Mouse (Mus musculus): ENCODE results near the gene Fam107b. TPM values are rescaled to one million over a fixed set of nuclear protein-coding genes. Genes with fewer than 3 reads are reported as not detected.
A peak's percentile ranks its signal among the peaks of the same experiment; 100 is the strongest.

Fam107b gene
- polyA plus RNA-seq, 1 experiment from 2014 or later = 34.4 TPM

GRCm38 (mm10) chr2:3745041-3745440 is 174.8 kb downstream of the Fam107b start:
- Histone ChIP-seq H3K27ac (ENCODE audit: low read length) (peak overlapping the region; percentile 85), H3K4me2 (ENCODE audit: low read depth, low read length) (peak overlapping the region; percentile 8), H3K36me3 (ENCODE audit: control insufficient read depth, insufficient read depth) (no peaks in the 10 kb centered on the region), H3K9ac (ENCODE audit: low read length) (no peak overlapping the region), H3K4me3 (ENCODE audit: low read length) (no peak overlapping the region), H3K9me3 (replicated peaks; ENCODE audit: control insufficient read depth, low read length) (no peaks in the 10 kb centered on the region), H3K4me1 (ENCODE audit: control insufficient read depth, insufficient read depth, low read length) (peaks cover 44% of the 10 kb centered on the region), H3K27me3 (ENCODE audit: control insufficient read depth, insufficient read depth, low read length) (no peaks in the 10 kb centered on the region)
- WGBS = 24% methylated on average over 3 of the region's 3 CpGs
- peak; percentile 54 for ATAC-seq (replicated peaks; ENCODE audit: extremely low read depth, insufficient read depth, low FRiP score)

- no peaks in the 10 kb centered on the region for H3K36me3 ChIP-seq (ENCODE audit: control insufficient read depth, insufficient read depth)
- H3K27me3 ChIP-seq (ENCODE audit: control insufficient read depth, insufficient read depth, low read length) = no peaks in the 10 kb centered on the region
- no peak overlapping the region for H3K4me3 ChIP-seq (ENCODE audit: low read length)
- peak overlapping the region; percentile 85 for H3K27ac ChIP-seq (ENCODE audit: low read length)
- H3K9ac ChIP-seq (ENCODE audit: low read length) = no peak overlapping the region
- H3K9me3 ChIP-seq (replicated peaks; ENCODE audit: control insufficient read depth, low read length) = no peaks in the 10 kb centered on the region
- 0 out of 2 replicates have a peak overlapping the region, but pooled peaks have one; percentile 6 for H3K4me2 ChIP-seq (ENCODE audit: low read depth, low read length)
- H3K4me1 ChIP-seq (ENCODE audit: control insufficient read depth, insufficient read depth, low read length) = peaks cover 41% of the 10 kb centered on the region
- 46% methylated on average over 13 of the region's 13 CpGs for WGBS
- ATAC-seq (replicated peaks; ENCODE audit: extremely low read depth, insufficient read depth, low FRiP score) = peak; percentile 57; the same call in 1 of the 2 replicates
Measured at GRCm38 (mm10) chr2:3745910-3746606, 175.8 kb downstream of the Fam107b start.

GRCm38 (mm10) chr2:3748714-3749503 is 178.6 kb downstream of the Fam107b start:
- Histone ChIP-seq H3K4me2 (ENCODE audit: low read depth, low read length) (no peak overlapping the region), H3K4me1 (ENCODE audit: control insufficient read depth, insufficient read depth, low read length) (peaks cover 44% of the 10 kb centered on the region), H3K27ac (ENCODE audit: low read length) (peak overlapping the region; percentile 38; the same call in 1 of the 2 replicates), H3K9me3 (replicated peaks; ENCODE audit: control insufficient read depth, low read length) (no peaks in the 10 kb centered on the region), H3K36me3 (ENCODE audit: control insufficient read depth, insufficient read depth) (no peaks in the 10 kb centered on the region), H3K9ac (ENCODE audit: low read length) (no peak overlapping the region; the same call in 1 of the 2 replicates), H3K27me3 (ENCODE audit: control insufficient read depth, insufficient read depth, low read length) (no peaks in the 10 kb centered on the region), H3K4me3 (ENCODE audit: low read length) (no peak overlapping the region)
- WGBS = 59% methylated on average over 12 of the region's 12 CpGs
- ATAC-seq (replicated peaks; ENCODE audit: extremely low read depth, insufficient read depth, low FRiP score) = no peak

GRCm38 (mm10) chr2:3749504-3750024 is 179.3 kb downstream of the Fam107b start:
- Histone ChIP-seq H3K27ac (ENCODE audit: low read length) (peak overlapping the region; percentile 37; the same call in 1 of the 2 replicates), H3K27me3 (ENCODE audit: control insufficient read depth, insufficient read depth, low read length) (no peaks in the 10 kb centered on the region), H3K36me3 (ENCODE audit: control insufficient read depth, insufficient read depth) (no peaks in the 10 kb centered on the region), H3K9me3 (replicated peaks; ENCODE audit: control insufficient read depth, low read length) (no peaks in the 10 kb centered on the region), H3K4me2 (ENCODE audit: low read depth, low read length) (no peak overlapping the region), H3K9ac (ENCODE audit: low read length) (no peak overlapping the region; the same call in 1 of the 2 replicates), H3K4me3 (ENCODE audit: low read length) (no peak overlapping the region), H3K4me1 (ENCODE audit: control insufficient read depth, insufficient read depth, low read length) (peaks cover 40% of the 10 kb centered on the region)
- 66% methylated on average over 6 of the region's 6 CpGs for WGBS
- no peak for ATAC-seq (replicated peaks; ENCODE audit: extremely low read depth, insufficient read depth, low FRiP score)

GRCm38 (mm10) chr2:3750126-3750525 is 179.8 kb downstream of the Fam107b start:
- Histone ChIP-seq H3K9me3 (replicated peaks; ENCODE audit: control insufficient read depth, low read length) (no peaks in the 10 kb centered on the region), H3K4me3 (ENCODE audit: low read length) (no peak overlapping the region), H3K9ac (ENCODE audit: low read length) (no peak overlapping the region), H3K4me1 (ENCODE audit: control insufficient read depth, insufficient read depth, low read length) (peaks cover 35% of the 10 kb centered on the region), H3K4me2 (ENCODE audit: low read depth, low read length) (no peak overlapping the region), H3K27ac (ENCODE audit: low read length) (no peak overlapping the region), H3K27me3 (ENCODE audit: control insufficient read depth, insufficient read depth, low read length) (no peaks in the 10 kb centered on the region), H3K36me3 (ENCODE audit: control insufficient read depth, insufficient read depth) (no peaks in the 10 kb centered on the region)
- WGBS = 78% methylated on average over 9 of the region's 9 CpGs
- no peak for ATAC-seq (replicated peaks; ENCODE audit: extremely low read depth, insufficient read depth, low FRiP score)

GRCm38 (mm10) chr2:3752365-3752764 is 182.1 kb downstream of the Fam107b start:
- H3K4me1 ChIP-seq (ENCODE audit: control insufficient read depth, insufficient read depth, low read length) = peaks cover 21% of the 10 kb centered on the region
- WGBS = 59% methylated on average over 7 of the region's 7 CpGs
- no peaks in the 10 kb centered on the region for H3K27me3 ChIP-seq (ENCODE audit: control insufficient read depth, insufficient read depth, low read length)
- no peak overlapping the region for H3K9ac ChIP-seq (ENCODE audit: low read length)
- H3K9me3 ChIP-seq (replicated peaks; ENCODE audit: control insufficient read depth, low read length) = no peaks in the 10 kb centered on the region
- no peak overlapping the region for H3K4me2 ChIP-seq (ENCODE audit: low read depth, low read length)
- ATAC-seq (replicated peaks; ENCODE audit: extremely low read depth, insufficient read depth, low FRiP score) = no peak
- no peak overlapping the region for H3K27ac ChIP-seq (ENCODE audit: low read length)
- H3K36me3 ChIP-seq (ENCODE audit: control insufficient read depth, insufficient read depth) = no peaks in the 10 kb centered on the region
- no peak overlapping the region for H3K4me3 ChIP-seq (ENCODE audit: low read length)

- WGBS = 83% methylated on average over 5 of the region's 5 CpGs
- Histone ChIP-seq H3K4me1 (ENCODE audit: control insufficient read depth, insufficient read depth, low read length) (peaks cover 21% of the 10 kb centered on the region), H3K27me3 (ENCODE audit: control insufficient read depth, insufficient read depth, low read length) (no peaks in the 10 kb centered on the region), H3K36me3 (ENCODE audit: control insufficient read depth, insufficient read depth) (no peaks in the 10 kb centered on the region), H3K9ac (ENCODE audit: low read length) (no peak overlapping the region), H3K9me3 (replicated peaks; ENCODE audit: control insufficient read depth, low read length) (no peaks in the 10 kb centered on the region), H3K4me3 (ENCODE audit: low read length) (no peak overlapping the region), H3K4me2 (ENCODE audit: low read depth, low read length) (no peak overlapping the region), H3K27ac (ENCODE audit: low read length) (no peak overlapping the region)
- ATAC-seq (replicated peaks; ENCODE audit: extremely low read depth, insufficient read depth, low FRiP score) = no peak
Measured at GRCm38 (mm10) chr2:3752893-3753292, 182.6 kb downstream of the Fam107b start.

- Histone ChIP-seq H3K4me2 (ENCODE audit: low read depth, low read length) (no peak overlapping the region), H3K27me3 (ENCODE audit: control insufficient read depth, insufficient read depth, low read length) (no peaks in the 10 kb centered on the region), H3K4me1 (ENCODE audit: control insufficient read depth, insufficient read depth, low read length) (peaks cover 15% of the 10 kb centered on the region), H3K4me3 (ENCODE audit: low read length) (no peak overlapping the region), H3K36me3 (ENCODE audit: control insufficient read depth, insufficient read depth) (no peaks in the 10 kb centered on the region), H3K27ac (ENCODE audit: low read length) (peak overlapping the region; percentile 27; the same call in 1 of the 2 replicates), H3K9me3 (replicated peaks; ENCODE audit: control insufficient read depth, low read length) (no peaks in the 10 kb centered on the region), H3K9ac (ENCODE audit: low read length) (0 out of 2 replicates have a peak overlapping the region, but pooled peaks have one; percentile 7)
- 0 out of 2 replicates have a peak, but pooled peaks have one; percentile 15 for ATAC-seq (replicated peaks; ENCODE audit: extremely low read depth, insufficient read depth, low FRiP score)
- WGBS = 8% methylated on average over 2 of the region's 2 CpGs
Measured at GRCm38 (mm10) chr2:3753749-3754148, 183.5 kb downstream of the Fam107b start.

GRCm38 (mm10) chr2:3755936-3756335 is 185.6 kb downstream of the Fam107b start:
- ATAC-seq (replicated peaks; ENCODE audit: extremely low read depth, insufficient read depth, low FRiP score) = no peak
- WGBS = 83% methylated on average over 5 of the region's 5 CpGs
- Histone ChIP-seq H3K27me3 (ENCODE audit: control insufficient read depth, insufficient read depth, low read length) (no peaks in the 10 kb centered on the region), H3K4me2 (ENCODE audit: low read depth, low read length) (no peak overlapping the region), H3K4me3 (ENCODE audit: low read length) (no peak overlapping the region), H3K4me1 (ENCODE audit: control insufficient read depth, insufficient read depth, low read length) (peaks cover 11% of the 10 kb centered on the region), H3K9me3 (replicated peaks; ENCODE audit: control insufficient read depth, low read length) (no peaks in the 10 kb centered on the region), H3K27ac (ENCODE audit: low read length) (no peak overlapping the region), H3K9ac (ENCODE audit: low read length) (no peak overlapping the region), H3K36me3 (ENCODE audit: control insufficient read depth, insufficient read depth) (no peaks in the 10 kb centered on the region)
